Mouse (Mus musculus) cortical plate, adult 2 months (tissue): ENCODE data around the gene Trabd.

Experiments used
- CTCF ChIP-seq: fragments of 200-500 bp; IDR thresholded peaks from 2 replicates; pipeline ENCODE4 v1.5.1; 2011; ENCODE audit warnings: mild to moderate bottlenecking, control low read depth, low read length; ENCODE audit not compliant: insufficient read depth; ENCODE audit errors: extremely low read depth
- POLR2A ChIP-seq: fragments of 200-500 bp; IDR thresholded peaks from 2 replicates; pipeline ENCODE4 v1.6.1; 2011; ENCODE audit warnings: mild to moderate bottlenecking, low read length, control low read depth; ENCODE audit not compliant: insufficient read depth; ENCODE audit errors: extremely low read depth

- TF ChIP-seq CTCF (no peak), POLR2A (no peak)
Observed at GRCm38 (mm10) chr15:89046356-89046755, 28.6 kb upstream of the Trabd start.
